Mouse (Mus musculus) ES-Bruce4 (cell line): ENCODE data around the gene Gm6583. TPM values are rescaled to one million over a fixed set of nuclear protein-coding genes. Genes with fewer than 3 reads are reported as not detected.

Source experiments
- H3K27ac ChIP-seq: 2 replicates; pipeline ENCODE4 v1.5.1; 2012; ENCODE audit warnings: low read length, inconsistent platforms; ENCODE audit not compliant: insufficient read depth
- H3K27me3 ChIP-seq: 2 replicates; pipeline ENCODE4 v1.6.1; 2012; ENCODE audit warnings: mild to moderate bottlenecking, low read length, inconsistent platforms; ENCODE audit not compliant: control insufficient read depth, poor library complexity, insufficient read depth, severe bottlenecking
- H3K36me3 ChIP-seq: 2 replicates; pipeline ENCODE4 v1.6.1; 2012; ENCODE audit warnings: inconsistent platforms, mild to moderate bottlenecking, low read length, moderate library complexity; ENCODE audit not compliant: control insufficient read depth, poor library complexity, insufficient read depth, severe bottlenecking
- H3K4me1 ChIP-seq: one replicate; pipeline ENCODE4 v1.8.1; 2011; ENCODE audit warnings: low read length; ENCODE audit not compliant: control insufficient read depth, insufficient read depth
- H3K4me3 ChIP-seq: 2 replicates; pipeline ENCODE4 v1.5.1; 2011; ENCODE audit warnings: low read depth, mild to moderate bottlenecking, low read length
- H3K9ac ChIP-seq: 2 replicates; pipeline ENCODE4 v1.6.1; 2012; ENCODE audit warnings: low read depth, mild to moderate bottlenecking, inconsistent platforms; ENCODE audit not compliant: poor library complexity, severe bottlenecking
- H3K9me3 ChIP-seq: replicated peaks from 2 replicates; pipeline ENCODE4 v1.6.1; 2012; ENCODE audit warnings: mild to moderate bottlenecking, low read length, inconsistent platforms; ENCODE audit not compliant: control insufficient read depth, poor library complexity, insufficient read depth, severe bottlenecking
- CTCF ChIP-seq: IDR thresholded peaks from one replicate; pipeline ENCODE4 v1.8.1; 2011; ENCODE audit warnings: low read depth, low read length
- EP300 ChIP-seq: IDR thresholded peaks from 2 replicates; pipeline ENCODE4 v1.6.1; 2011; ENCODE audit warnings: low read depth, low read length; ENCODE audit not compliant: insufficient read depth
- POLR2A ChIP-seq: IDR thresholded peaks from one replicate; pipeline ENCODE4 v1.8.1; 2011; ENCODE audit warnings: low read length; ENCODE audit not compliant: insufficient read depth
- polyA plus RNA-seq: library from polyadenylated mRNA; stranded (reverse); fragments of >200 nt; gene quantifications from 2 replicates; pipeline ENCODE4 v1.2.4, GENCODE M21; 2011; ENCODE audit warnings: low read depth; ENCODE audit not compliant: missing spikeins, insufficient read depth, insufficient read length

Gm6583 gene
- polyA plus RNA-seq, 1 experiment = not detected

- Histone ChIP-seq H3K36me3 (peaks cover 30% of the 10 kb centered on the region), H3K9ac (no peak overlapping the region), H3K27me3 (no peaks in the 10 kb centered on the region), H3K4me3 (no peak overlapping the region), H3K9me3 (no peaks in the 10 kb centered on the region), H3K27ac (no peak overlapping the region), H3K4me1 (no peaks in the 10 kb centered on the region)
- TF ChIP-seq CTCF (no peak), POLR2A (no peak), EP300 (no peak)
Measured at GRCm38 (mm10) chr5:112339215-112339614, 16.6 kb downstream of the Gm6583 start.

DNA sequence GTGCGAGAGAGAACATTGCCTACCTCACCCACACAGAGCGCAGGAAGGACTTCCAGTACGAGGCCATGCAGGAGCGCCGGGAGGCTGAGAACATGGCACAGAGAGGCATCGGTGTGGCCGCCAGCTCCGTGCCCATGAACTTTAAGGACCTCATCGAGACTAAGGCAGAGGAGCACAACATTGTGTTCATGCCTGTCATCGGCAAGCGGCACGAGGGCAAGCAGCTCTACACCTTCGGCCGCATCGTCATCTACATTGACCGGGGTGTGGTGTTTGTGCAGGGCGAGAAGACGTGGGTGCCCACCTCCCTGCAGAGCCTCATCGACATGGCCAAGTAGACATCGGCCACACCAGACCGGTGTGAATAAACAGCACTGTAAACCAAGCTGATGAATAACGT is 18.8 kb downstream of the Gm6583 start:
- no peak overlapping the region for H3K4me3 ChIP-seq
- no peaks in the 10 kb centered on the region for H3K9me3 ChIP-seq
- TF ChIP-seq POLR2A = no peak
- TF ChIP-seq CTCF = no peak
- no peak for TF ChIP-seq EP300
- peaks cover 34% of the 10 kb centered on the region for H3K36me3 ChIP-seq
- no peaks in the 10 kb centered on the region for H3K4me1 ChIP-seq
- no peaks in the 10 kb centered on the region for H3K27me3 ChIP-seq
- no peak overlapping the region for H3K27ac ChIP-seq
- no peak overlapping the region for H3K9ac ChIP-seq

- peaks cover 34% of the 10 kb centered on the region for H3K36me3 ChIP-seq
Measured at GRCm38 (mm10) chr5:112335473-112335872, 20.4 kb downstream of the Gm6583 start.

GRCm38 (mm10) chr5:112329805-112330564 is 25.8 kb downstream of the Gm6583 start:
- no peak overlapping the region for H3K4me3 ChIP-seq
- H3K9ac ChIP-seq = no peak overlapping the region
- no peak overlapping the region for H3K27ac ChIP-seq
- TF ChIP-seq EP300 (no peak), POLR2A (no peak), CTCF (no peak)
- no peaks in the 10 kb centered on the region for H3K27me3 ChIP-seq
- H3K9me3 ChIP-seq = no peaks in the 10 kb centered on the region
- peaks cover 12% of the 10 kb centered on the region for H3K36me3 ChIP-seq
- no peaks in the 10 kb centered on the region for H3K4me1 ChIP-seq

More at GRCm38 (mm10) chr5:112335473-112335872, 20.4 kb downstream of the Gm6583 start:
- TF ChIP-seq CTCF = peak; percentile 82
- no peak for TF ChIP-seq POLR2A
- no peak for TF ChIP-seq EP300
- Histone ChIP-seq H3K9me3 (no peaks in the 10 kb centered on the region), H3K27me3 (no peaks in the 10 kb centered on the region), H3K9ac (no peak overlapping the region), H3K4me1 (no peaks in the 10 kb centered on the region), H3K4me3 (no peak overlapping the region), H3K27ac (no peak overlapping the region)

DNA sequence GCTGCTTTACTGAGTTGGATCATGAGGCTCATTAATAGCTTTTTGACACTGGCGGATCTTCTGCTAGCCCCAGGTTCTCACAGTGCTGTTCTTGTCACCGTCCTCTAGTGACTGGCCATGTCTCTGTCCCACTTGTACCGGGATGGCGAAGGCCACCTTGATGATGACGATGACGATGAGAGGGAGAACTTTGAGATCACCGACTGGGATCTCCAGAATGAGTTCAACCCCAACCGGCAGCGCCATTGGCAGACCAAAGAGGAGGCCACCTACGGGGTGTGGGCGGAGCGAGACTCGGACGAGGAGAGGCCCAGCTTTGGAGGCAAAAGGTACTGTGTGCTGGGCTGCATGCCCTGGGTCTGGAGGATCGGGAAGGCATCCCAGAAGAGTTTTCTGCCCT is 28.0 kb downstream of the Gm6583 start:
- H3K36me3 ChIP-seq = peaks cover 3% of the 10 kb centered on the region; the same call in 1 of the 2 replicates
- H3K27me3 ChIP-seq = no peaks in the 10 kb centered on the region
- H3K9ac ChIP-seq = no peak overlapping the region
- no peaks in the 10 kb centered on the region for H3K9me3 ChIP-seq
- no peak overlapping the region for H3K27ac ChIP-seq
- TF ChIP-seq EP300 = no peak
- H3K4me3 ChIP-seq = no peak overlapping the region
- no peaks in the 10 kb centered on the region for H3K4me1 ChIP-seq

- Histone ChIP-seq H3K4me1 (no peaks in the 10 kb centered on the region), H3K27ac (no peak overlapping the region)
Measured at GRCm38 (mm10) chr5:112326446-112327009, 29.3 kb downstream of the Gm6583 start.

More at GRCm38 (mm10) chr5:112326446-112327009, 29.3 kb downstream of the Gm6583 start:
- TF ChIP-seq POLR2A = no peak
- TF ChIP-seq EP300 = no peak
- TF ChIP-seq CTCF = no peak
- H3K4me3 ChIP-seq = peak overlapping the region; percentile 97
- peaks cover 3% of the 10 kb centered on the region; the same call in 1 of the 2 replicates for H3K36me3 ChIP-seq
- no peaks in the 10 kb centered on the region for H3K27me3 ChIP-seq
- H3K9me3 ChIP-seq = no peaks in the 10 kb centered on the region
- H3K9ac ChIP-seq = peak overlapping the region; percentile 52
